Mouse (Mus musculus): ENCODE data around the gene Sell.
"Not testable (repeated sequence)": the region's sequence is repeated elsewhere in the genome, so short reads cannot be mapped to it uniquely, and the experiment has no call there.

Sell gene

DNA sequence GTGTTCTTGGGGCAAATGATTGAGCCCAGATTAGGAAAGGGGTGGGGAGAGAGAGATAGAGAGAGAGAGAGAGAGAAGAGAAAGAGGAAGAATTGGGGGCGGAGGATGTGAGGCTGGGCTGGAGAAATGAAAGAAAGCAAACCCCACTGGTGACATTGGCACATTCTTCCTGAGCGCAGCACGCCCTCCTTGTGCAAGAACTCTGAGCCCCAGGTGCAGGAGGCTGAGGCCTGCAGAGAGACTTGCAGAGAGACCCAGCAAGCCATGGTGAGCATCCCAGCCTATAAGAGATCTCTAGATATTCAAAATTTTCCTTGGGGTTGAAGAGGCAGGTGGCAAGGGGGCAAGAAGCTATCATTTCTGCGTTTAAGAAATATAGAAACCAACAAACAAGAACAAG is at the start of gene Sell:
Gene Sell, plus strand, starts transcription at position 58 of the 400 bp plus-strand sequence.
- DNase-seq (ENCODE audit: low spot score) = no peak

DNA sequence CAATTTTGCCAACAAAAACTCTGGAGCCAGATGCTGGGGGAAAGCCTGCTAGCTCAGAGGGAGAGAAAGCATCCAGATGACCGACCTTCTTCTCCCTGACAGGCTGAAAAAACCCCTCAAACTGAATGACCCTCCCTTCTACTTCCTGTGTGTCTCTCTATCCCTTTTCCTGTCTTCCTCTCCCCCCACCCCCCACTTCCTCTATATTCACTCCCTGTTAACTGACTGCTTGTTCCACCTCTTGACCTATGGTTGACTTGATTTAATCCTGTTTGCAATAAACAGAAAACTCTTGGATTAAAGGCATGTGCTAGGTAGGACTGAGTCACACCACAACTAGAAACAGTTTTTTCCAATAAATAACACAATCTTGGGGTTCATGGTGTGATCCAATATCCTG is 47.2 kb upstream of the Sell start:
- no peak for DNase-seq (ENCODE audit: low spot score)

DNA sequence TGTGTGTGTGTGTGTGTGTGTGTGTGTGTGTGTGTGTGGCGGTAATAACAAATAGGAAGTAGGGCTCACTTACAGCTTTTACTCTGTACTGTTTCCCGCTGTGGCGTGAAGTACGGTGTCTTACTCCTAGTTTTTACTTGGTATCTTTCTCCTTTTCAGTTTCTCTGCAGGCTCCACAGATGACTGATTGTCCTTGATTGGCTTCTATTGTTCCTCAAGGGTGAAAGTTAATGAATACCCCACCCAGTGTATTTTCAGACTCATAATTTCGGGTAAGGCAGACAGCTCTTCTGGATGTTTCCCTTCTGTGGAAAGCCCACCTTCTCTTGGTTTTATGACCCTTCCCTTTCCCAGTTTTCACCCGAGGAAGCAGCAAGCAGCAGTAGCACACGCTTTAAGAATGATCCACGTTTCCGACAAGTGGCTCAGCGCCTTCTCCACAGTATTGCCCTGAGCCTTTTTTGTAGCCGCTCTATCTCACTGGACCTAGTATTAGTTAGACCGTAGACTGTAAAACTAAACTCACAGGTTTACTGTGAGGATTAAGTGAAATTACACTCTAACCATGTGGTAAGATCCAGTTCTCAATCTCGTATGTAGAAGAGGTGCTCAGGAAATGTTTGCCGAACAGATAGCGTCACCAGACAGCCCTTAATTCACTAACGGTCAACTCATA is 43.4 kb upstream of the Sell start:
- no peak for DNase-seq (ENCODE audit: low spot score)

DNA sequence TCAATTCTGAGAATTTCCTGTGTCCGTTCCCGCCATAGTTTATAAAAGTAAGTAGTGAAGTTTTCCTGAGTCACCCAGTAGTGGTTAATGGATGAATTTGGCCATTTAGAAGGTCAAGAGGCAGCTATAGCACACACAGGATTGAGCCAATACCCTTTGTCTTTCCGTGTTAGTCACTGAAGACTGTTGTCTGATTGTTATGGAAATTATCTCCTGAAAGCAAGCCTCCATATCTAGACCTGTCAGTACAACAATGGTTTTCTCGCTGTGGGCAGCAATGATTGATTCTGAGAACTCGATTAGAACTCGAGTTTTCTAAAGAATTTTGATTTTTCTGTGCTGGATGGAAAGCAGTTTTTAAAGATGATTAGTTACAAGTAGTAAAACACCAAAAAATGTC is 42.0 kb upstream of the Sell start:
- DNase-seq (ENCODE audit: low spot score) = no peak

DNA sequence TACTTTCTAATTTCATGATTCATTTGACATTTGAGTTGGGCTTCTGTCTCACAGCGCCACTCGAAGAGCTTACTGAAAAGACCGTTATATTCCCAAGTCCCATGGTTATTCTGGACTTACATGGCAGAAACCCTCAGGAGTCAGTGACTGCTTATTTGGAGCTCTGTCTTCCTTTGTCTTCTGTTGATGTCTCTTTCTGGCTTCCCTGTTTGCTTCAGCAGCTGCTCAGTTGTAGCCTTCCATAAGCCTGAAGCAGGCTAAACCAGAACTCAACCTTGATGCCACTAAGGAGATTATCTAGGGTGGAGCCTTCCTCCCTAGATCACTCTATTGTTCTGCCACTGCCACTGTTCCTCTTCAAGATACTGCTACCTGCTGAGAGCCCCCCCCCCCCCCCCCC is 41.0 kb upstream of the Sell start:
- not testable (repeated sequence) for DNase-seq (ENCODE audit: low spot score)

DNA sequence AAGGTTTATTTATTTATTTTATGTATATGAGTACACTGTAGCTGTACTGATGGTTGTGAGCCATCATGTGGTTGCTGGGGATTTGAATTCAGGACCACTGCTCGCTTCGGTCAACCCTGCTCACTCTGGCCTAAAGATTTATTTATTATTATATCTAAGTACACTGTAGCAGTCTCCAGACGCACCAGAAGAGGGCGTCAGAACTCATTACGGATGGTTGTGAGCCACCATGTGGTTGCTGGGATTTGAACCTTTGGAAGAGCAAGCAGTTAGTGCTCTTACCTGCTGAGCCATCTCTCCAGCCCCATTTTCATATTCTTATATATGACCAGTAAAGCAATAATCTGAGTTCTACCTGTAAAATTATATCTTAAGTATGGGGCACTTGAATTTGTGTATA is 39.7 kb upstream of the Sell start:
- DNase-seq (ENCODE audit: low spot score) = not testable (repeated sequence)

DNA sequence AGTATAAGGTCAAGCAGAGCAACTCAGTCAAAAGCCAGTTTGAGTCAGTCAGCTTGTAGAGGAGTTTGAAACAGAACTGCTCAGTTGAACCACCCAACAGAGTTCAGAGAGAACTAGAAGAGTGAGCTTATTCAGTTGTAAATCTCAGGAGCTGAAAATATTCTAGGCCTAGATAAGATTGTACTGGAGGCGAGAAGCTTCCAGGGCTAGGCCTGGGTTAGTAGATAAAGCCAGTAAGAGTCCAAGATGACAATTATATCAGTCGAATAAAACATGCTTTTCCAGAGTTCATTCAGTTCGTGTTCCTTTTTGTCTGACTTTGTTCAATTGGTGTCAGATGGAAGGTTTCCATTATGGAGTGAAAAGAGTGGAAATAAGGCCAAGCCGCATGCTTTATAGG is 36.1 kb upstream of the Sell start:
- no peak for DNase-seq (ENCODE audit: low spot score)

DNA sequence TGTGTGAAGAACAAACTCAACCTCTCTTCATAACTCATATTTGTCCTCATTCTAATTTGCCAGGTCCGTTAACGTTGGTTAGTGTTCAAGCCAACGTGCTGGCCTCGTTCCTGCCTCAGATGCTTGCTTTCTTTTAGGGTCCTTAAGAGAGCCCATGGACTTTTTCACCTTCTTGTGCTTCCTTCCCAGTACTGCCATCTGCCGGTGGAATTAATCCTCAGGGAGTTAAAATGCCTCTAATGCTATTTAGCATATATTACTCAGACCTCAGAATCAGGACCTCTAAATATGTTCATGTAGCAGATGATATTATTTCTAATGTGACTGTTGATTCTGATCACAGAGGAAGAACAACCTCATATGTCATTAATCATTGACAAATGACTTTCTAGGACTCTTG is 34.4 kb upstream of the Sell start:
- no peak for DNase-seq (ENCODE audit: low spot score)

DNA sequence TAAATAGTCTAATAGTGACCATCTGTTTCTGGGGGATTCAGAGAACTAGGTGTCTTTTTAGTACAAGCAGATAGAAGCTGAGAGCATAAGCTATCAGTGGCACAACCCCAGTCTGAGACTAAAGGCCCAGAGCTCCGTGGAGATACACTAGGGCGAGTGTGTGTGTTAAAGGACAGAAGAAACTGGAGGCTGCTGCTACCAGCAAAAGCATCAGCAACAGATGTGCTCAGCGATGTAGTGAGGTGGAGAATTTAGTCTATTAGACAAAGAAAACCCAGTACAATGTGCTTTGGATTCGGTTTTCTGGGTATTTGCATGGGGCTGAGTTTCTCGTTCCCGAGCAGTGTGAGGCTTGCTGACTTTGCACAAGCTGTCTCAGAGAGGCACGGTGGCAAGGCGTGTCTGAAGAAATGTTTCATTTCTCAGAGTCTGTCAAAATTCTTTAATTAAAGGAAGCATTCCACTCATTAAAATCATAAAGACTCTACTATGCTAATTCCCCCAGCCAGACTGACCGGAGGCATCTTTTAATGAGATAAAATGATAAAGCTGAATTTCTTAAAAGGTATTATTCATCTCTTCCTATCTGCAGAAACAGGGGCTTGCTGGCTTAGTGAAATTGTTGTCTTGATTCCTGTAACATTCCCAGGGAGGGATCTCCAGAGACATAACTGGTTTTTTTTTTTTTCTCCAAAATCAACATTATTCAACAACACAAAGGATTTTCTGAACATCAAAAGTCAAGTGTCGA is 21.2 kb upstream of the Sell start:
- DNase-seq (ENCODE audit: low spot score) = no peak

DNA sequence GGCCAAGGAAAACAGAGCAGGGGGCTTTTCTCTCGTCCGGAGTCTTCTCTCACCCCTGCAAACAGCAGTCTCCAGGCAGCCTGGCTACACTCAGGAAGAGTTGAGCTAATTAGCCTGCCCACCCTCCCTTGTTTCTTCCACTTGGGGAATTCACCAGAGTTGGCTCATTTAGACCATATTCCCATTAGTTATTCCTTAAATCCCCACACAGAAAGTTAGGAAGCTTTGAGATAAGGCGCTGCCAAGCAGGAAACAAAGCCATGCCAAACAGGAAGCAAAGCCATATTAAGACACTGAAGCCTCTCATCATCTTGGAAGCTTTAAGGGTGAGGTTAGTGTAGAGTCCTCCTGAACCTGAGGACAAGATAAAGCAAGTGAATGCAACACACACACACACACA is 18.2 kb upstream of the Sell start:
- DNase-seq (ENCODE audit: low spot score) = no peak

DNA sequence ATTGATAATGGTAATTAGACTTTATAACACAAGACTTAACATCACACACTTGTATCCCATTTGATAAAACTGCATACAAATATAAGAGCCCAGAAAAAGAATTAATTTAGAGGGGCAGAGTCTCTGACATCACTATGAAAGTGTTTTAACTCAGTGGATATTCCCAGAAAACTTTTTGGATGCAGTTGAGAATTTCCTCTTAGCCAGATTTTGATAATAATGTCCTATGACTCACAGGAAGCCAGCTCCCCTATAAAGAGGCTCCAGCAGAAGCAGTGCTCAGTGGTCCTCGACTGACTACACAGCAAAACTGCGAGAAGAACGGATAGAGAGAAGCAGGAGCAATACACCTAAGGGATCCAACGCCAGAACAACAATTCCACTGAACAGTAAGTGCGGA is 13.8 kb upstream of the Sell start, which contains the start of gene Sele:
Gene Sele, plus strand, starts transcription at position 301 of the 400 bp plus-strand sequence.
- DNase-seq (ENCODE audit: low spot score) = no peak

DNA sequence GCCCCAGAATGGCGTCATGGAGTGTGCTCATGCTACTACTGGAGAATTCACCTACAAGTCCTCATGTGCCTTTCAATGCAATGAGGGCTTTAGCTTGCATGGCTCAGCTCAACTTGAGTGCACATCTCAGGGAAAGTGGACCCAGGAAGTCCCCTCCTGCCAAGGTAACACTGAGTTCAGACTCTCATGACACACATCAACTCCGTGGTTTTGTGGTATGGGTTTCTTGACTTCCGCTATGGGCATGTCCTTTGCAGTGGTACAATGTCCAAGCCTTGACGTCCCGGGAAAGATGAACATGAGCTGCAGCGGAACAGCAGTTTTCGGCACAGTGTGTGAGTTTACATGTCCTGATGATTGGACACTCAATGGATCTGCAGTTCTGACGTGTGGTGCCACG is 8.2 kb upstream of the Sell start:
- no peak for DNase-seq (ENCODE audit: low spot score)

DNA sequence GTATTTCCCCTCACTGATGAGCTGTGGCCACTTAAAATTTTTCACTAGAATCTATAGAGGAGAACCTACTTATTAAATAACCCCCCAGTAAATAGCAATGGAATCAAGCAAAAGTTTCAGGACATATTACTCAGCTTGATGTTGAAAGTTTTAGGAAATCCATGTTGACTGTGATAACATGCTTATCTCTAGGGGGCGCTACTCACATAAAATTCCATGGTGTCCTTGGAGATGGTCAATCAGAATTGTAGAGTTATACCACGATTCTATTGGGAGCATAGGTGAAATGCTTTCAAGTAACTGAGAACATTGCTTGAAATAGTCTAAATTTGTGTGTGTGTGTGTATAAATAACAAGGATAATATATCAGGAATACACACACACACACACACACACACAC is 7.0 kb upstream of the Sell start:
- no peak for DNase-seq (ENCODE audit: low spot score)

DNA sequence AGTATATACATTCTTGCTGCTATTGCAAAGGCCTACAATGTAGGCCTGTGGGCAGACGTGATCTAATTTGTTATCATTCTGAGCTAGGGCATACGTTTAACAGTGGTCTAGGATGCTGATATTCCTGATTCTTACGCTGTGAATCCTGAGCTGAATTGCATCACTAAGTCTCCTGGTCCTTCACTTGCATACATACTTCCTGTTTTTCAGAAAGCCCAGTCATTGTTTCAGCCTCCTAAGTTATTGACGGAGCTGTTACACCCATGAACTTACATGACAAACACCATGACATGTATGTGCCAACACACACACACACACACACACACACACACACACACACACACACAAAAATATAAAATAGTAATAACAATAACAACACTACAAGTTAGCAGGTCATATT is 1.7 kb upstream of the Sell start:
- DNase-seq (ENCODE audit: low spot score) = no peak

DNA sequence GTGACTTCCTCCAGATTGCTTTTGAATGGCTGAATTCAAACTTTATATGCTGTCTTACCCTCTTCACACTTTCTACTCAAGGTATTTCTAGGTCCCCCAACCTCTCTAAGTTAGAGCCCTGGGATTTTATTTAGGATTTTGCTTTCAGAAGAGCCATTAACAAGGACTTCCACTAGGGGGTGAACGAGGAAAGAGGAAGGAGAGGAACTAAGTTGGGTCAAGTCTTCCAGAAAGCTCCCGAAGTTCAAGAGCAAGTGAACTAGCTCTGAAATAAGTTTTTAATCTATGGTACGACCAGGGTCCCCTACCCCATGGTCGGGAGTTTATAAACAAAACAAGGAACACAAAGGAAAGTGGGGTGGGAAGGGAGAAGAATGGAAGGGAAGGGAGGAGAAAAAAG is 504 bp upstream of the Sell start:
- DNase-seq (ENCODE audit: low spot score) = no peak

DNA sequence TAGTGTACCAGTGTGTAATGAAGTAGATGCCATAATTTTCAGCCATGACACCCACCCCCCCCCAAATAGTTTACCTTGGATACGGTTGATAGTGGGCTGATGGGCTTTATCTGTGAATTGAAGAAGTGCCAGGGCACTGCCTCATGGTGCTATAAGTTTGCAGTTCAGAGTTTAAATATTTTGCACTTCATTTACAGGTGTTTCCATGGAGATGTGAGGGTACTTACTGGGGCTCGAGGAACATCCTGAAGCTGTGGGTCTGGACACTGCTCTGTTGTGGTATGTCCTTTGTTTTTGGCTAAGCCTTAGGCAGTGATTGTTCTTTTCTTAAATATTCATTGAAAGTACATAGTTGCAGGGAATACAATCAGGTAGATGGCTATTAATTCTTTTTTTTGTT is 1.1 kb downstream of the Sell start:
- DNase-seq (ENCODE audit: low spot score) = no peak

DNA sequence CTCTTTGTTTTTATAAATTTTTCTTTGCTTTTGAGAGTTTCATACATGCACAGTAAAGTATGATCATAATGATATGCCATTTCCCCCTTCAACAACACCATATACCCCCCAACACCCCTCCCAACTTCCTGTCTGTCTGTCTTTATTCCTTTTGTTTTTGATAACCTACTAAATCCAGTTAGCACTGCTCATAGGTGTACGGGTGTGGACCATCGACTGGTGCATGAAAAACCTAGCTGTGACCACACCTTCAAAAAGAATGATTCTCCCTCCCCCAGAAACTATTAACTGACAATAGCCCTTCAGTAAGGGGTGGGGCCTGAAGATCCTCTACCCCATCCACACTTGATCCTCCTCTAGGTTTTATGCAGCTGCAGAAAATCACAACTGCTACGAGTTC is 2.0 kb downstream of the Sell start:
- no peak for DNase-seq (ENCODE audit: low spot score)

DNA sequence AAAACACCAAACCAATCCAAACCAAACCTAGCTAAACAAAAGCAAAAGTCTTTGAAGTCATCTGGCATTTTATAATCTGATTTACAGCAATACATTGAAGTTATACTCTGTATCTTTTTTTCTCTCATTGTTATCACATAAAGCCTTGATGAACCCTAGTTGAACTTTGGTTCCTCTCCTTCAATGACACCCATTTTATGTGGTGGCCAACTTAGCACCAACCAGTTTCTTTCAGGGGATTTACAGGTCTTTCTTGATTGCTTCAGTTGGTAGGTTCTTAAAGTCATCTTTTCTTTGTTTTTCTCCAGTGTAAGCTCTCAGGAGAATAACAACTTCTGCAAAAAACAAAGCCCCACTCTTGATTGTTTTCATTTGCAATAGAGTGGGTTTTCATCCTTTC is 7.5 kb downstream of the Sell start:
- DNase-seq (ENCODE audit: low spot score) = no peak

DNA sequence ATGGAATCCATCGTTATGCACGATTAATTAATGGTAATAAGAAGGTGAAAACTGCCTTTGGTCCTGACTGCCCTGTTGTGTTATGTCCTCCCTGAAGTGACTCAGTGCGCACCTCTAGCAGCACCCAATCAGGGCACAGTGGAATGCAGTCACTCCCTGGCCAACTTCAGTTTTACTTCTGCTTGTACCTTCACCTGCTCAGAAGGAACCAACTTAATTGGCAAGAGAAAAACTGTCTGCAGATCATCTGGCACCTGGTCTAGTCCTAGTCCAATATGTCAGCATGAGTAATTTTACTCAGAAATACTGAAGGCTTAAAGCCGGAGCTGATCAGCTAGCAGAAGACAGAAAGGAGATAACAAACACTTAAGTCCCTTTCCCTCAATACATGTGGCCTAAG is 8.7 kb downstream of the Sell start:
- DNase-seq (ENCODE audit: low spot score) = no peak

DNA sequence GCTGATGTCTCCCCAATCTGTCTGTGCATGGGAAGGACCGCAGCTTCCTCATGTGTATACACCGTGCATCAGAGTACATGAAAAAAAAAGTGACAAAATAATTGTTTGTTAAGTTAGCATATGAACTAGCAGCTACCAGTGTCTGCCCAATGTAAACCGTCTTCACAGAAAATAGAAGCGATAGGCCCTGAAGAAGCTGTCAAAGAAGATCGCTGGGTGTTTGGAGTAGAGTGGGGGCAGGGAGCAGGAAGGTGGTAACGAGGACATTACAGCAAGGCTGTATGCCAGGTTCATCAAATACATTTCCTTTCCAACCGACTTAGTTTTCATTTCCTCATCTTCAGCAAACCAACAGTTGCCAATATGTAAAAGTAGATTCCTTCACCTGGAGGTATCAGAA is 9.3 kb downstream of the Sell start:
- no peak for DNase-seq (ENCODE audit: low spot score)

DNA sequence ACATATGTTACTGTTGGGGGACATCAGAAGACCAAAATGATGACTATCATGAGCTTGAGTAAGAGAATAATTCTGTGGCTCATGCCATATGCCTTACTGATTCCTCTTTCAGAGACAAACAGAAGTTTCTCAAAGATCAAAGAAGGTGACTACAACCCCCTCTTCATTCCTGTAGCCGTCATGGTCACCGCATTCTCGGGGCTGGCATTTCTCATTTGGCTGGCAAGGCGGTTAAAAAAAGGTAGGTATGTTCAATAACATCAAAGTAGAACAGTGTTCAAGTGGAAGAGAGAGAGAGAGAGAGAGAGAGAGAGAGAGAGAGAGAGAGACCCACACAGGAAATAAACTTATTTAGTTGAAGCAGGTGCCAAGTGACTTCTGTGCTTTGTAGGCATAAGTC is 10.2 kb downstream of the Sell start:
- no peak for DNase-seq (ENCODE audit: low spot score)

DNA sequence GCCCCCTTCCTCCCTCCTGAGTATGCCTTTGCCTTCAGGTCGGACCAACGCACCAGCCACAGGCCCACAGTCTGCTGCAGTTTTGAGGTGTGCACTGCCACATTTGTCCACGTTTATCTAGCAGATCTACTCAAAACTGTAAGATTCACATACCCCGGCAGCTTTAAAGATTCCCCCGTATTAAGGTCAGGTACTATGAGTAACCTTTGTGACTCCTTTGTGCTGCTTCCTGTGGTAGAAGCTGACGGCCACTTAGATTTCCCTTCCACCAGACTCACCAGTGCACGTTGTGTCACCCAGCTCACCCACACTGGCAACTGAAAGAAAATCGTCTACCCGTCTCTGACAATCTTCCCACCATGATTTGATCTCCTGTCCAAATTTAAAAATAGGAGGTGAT is 11.3 kb downstream of the Sell start:
- no peak for DNase-seq (ENCODE audit: low spot score)

DNA sequence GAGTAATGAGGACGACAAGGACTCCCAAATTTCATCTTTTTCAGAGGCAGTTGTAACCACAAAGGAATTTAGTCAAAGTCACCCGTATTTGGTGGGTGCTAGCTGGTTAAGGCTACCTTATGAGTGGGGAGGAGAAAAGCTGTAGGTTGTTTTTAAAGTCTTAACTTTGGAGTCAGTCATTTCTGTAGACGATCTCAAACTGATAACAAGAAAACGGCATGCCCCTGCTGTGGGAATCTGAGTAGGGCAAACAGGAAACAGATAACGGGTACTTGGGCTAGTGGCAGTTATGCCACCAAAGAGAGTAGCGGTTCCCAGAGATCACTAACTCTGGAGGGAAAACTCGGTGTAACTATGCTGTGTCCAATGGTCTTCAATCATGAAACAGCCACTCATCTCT is 12.0 kb downstream of the Sell start:
- DNase-seq (ENCODE audit: low spot score) = no peak

DNA sequence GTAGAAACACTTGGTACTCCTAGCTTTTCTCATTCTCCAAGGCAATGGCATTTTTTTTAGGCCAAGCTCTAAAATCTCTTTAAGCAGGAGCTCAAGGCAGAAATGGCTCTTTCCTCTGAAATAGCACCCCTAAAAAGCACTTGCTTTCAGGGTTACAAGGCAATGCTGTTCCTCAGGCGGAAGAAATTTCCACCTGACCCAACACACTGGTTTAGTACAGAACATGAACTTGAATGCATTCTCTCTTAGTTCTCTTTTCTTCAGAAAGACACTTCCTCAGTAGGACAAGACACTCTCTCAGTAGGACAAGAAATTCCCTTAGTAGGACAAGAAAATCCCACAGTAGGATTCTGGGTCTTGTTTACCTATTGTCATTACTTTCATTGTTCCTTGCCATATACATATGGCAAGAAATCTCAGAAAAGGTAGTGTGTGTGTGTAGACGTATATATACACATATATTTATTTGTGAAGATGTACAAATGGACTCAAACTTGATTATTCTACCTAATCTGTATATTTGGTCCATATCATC is 12.9 kb downstream of the Sell start:
- no peak for DNase-seq (ENCODE audit: low spot score)
